Mouse (Mus musculus): ENCODE data around the gene Zpbp.

Gene Zpbp

GRCm38 (mm10) chr11:11461635-11462560 is at the start of gene Zpbp, which contains the start of gene Spata48:
Gene Zpbp (minus strand): TSS chr11:11462408.
Gene Spata48 (plus strand): TSS chr11:11462094.
- peak; percentile 91 to 92 for DNase-seq (ENCODE audit: low spot score in 2 of 2)

GRCm38 (mm10) chr11:11509413-11509812 is 47.2 kb upstream of the Zpbp start:
- no peak for DNase-seq (ENCODE audit: low spot score in 2 of 2)

- peak; percentile 76 to 79 for DNase-seq (ENCODE audit: low spot score in 2 of 2)
These were observed 44.0 kb upstream of the Zpbp start for GRCm38 (mm10) chr11:11506187-11506586.

DNA sequence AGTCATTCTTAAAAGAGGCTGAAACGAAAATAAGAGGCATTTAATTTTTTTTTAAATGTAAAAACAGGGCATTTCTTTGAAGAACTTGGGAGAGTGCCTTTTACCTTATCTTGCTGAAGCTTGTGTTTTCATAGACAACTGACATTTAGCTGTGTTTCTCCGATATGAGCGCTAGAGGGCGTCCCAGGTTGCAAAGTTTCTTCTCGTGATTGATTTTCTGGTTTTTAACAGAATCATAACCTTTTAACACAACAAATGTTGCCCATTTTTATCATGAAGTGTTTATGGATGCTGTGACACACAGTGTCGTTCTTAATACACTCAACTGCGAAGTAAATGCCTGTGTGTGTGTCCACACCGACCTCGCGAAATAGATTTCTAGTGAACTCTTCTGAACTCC is 37.7 kb upstream of the Zpbp start:
- peak; percentile 49 to 71 for DNase-seq (ENCODE audit: low spot score in 2 of 2)

DNA sequence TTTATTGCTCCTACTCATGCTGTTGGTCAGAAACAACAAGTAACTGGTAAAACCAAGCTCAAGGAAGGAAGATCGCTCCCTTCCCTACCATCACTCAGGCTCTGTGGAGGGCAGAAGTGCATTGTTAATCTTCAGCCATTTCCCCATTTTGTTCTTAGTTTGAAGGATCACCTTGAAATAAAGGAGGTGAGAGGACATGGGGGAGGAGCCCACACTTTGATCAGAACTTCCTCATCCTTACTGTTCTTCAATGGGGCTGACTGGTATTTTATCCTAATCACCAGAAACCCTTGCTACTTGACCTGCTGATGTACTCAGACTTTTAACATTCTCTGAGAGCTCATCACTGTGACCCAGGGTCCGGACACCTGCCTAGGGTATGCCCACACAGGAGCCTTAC is 33.5 kb upstream of the Zpbp start:
- no peak for DNase-seq (ENCODE audit: low spot score in 2 of 2)

- DNase-seq (ENCODE audit: low spot score in 2 of 2), result no peak
These were observed 29.8 kb upstream of the Zpbp start for GRCm38 (mm10) chr11:11492044-11492443.

GRCm38 (mm10) chr11:11484378-11484777 is 22.2 kb upstream of the Zpbp start:
- DNase-seq (ENCODE audit: low spot score in 2 of 2), result no peak

DNA sequence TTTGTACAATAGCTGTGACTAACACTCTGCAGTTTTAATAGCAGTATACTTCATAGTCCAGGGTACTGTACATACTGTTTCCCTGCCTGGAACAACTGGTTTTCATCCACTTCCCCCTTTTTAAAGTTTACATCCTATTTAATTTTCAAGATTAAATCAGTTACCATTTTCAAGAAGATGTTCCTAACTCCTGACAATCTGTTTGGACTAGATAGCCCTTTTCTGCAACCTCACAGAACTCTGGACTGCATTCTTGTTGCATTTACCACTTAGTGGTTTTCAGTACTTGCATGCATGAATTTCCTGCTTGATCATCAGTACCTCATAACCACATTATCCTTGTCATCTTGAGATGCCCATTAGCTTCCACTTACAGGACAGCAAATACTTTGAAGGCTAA is 6.7 kb upstream of the Zpbp start:
- DNase-seq (ENCODE audit: low spot score in 2 of 2), result no peak

DNA sequence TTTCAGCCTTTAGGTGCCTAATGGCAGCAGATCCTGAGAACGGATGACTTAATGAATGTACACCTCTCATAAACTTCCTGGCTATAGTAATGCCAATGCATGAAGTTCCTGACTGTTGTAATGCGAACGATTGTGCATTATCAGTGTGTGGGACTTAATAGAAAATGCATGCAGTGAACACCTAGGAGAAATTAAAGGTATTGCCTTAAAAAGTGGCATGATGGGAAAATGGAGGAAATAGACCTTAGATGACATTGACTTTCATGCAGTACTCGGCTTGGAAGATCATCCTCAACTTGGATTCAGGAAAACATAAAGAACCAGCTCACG is 318 bp upstream of the Zpbp start:
- no peak for DNase-seq (ENCODE audit: low spot score in 2 of 2)

DNA sequence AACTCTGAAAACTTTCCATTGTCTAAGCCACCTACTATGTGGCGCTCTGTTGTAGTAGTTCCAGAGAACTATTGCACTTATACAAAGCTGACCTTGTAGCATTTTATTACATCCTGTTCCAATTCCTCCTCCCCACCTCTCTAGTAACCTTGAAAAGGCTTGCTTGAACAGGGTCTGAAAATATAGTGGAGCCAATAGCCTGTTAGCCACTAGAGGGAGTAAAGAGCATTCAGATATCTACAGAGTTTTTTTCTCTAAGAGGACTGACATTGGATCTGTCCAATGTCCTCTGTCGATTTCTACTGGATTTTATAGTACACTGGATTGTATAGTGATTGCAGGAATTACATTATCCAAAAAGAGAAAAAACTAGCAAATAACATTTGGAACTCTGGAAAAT is 7.2 kb downstream of the Zpbp start:
- DNase-seq (ENCODE audit: low spot score in 2 of 2), result no peak

- DNase-seq (ENCODE audit: low spot score in 2 of 2), result no peak
These were observed 44.9 kb downstream of the Zpbp start for GRCm38 (mm10) chr11:11417356-11417755.

DNA sequence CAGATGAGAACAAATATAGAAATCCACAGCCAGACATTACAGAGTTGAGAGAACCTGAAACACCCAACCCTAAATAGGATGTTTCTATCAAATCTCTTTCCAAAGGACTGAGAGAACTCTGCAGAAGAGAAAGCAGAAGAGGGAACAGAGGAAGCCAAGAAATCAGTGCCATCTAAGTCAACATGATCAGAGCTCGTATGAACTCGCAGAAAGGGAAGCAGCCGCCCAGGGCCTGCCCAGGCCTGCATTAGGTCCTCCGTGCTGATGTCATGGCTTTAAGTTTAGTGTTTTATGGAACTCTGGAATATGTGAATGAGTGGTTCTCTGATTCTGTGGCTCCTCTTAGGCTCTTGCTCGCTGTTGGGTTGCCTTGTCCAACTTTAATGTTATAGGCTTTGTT is 48.0 kb downstream of the Zpbp start:
- DNase-seq (ENCODE audit: low spot score in 2 of 2), result no peak

GRCm38 (mm10) chr11:11394686-11395085 is 67.5 kb downstream of the Zpbp start:
- no peak for DNase-seq (ENCODE audit: low spot score in 2 of 2)

- DNase-seq (ENCODE audit: low spot score in 2 of 2), result no peak
These were observed 69.0 kb downstream of the Zpbp start for GRCm38 (mm10) chr11:11393164-11393563.

DNA sequence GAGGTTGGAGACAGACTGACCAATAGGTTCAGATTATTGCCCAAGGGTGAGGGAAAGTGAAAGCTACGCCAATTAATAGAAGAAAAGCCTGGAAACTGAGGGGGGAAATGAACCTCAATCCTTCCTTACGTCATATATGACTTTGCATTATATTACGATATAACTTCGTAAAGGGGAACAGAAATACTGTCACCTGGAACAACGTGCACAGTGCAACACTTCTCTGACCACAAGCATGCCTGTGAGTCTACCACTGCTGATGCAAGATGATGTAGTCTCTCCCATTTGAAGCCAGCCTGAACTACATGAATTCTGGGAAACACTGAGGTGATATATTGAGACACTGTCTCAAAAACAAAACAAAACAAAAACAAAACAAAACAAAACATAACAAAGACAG is 90.9 kb downstream of the Zpbp start:
- no peak for DNase-seq (ENCODE audit: low spot score in 2 of 2)

- no peak for DNase-seq (ENCODE audit: low spot score in 2 of 2)
These were observed 178.7 kb downstream of the Zpbp start for GRCm38 (mm10) chr11:11283512-11283911.

DNA sequence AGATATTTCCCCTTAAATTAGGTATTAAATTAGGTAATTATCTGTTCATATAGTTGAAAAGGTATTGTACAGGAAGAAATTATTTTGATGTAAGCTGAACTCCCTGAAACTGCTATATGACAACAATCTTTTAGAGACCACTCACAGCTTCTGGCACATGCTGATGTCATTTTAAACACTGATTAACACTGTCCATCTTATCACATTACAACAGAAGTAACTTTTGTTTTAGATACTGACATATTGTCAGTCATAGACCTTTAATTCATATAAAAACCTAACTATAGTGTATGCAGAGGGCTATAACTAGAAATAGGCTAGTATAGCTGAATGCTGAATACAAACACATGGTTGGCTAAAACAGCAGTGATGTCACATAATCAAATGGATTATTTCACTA is 182.1 kb downstream of the Zpbp start:
- no peak for DNase-seq (ENCODE audit: low spot score in 2 of 2)

DNA sequence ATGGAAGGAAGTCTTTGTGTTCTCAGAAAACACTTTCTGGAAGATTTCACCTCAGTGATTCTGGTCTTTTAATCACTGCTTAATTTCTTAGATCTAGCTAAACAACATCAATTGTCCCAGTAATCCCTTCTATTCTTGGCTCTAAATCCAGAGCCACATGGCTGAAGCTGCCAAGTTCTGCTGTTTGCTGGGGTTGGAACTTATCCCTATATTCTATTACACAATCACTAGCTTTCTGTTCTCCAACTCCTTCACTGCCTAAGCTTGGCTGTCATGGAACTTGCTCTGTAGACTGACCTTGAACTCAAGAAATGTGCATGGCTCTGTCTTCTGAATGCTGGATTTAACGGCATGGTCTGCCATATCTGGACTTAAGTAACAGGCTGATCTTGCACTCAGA is 204.9 kb downstream of the Zpbp start:
- DNase-seq (ENCODE audit: low spot score in 2 of 2), result no peak

DNA sequence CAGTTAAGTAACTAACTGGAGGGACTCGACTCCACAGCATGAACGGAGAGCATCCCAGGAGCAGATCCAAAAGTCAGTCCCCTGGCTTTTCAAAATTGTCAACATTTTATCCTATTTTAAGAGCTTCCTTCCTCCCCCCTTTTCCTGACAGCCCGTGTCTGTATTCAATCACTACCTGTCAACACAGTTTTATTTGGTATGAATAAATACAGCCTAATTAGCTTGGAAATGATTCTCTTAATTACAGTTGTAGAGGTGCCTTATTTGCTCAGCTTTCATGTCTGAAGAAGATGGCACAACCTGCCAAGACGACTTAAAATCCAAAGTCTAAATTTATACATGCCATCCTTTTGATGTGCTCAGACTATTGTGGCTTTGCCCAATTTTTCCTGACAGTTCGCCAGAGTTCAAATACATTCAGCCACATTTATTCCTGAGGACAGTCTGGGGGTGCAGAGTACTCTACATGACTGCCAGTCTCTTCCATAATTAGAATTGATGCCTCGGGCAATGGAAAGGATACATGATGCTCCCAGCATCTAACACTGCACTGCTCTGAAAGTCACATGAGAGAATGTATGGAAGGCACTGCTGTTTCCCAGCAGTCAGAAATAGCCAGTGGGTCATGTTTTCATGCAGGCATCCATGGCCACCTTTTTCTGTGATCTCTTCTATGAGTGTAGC is 219.4 kb downstream of the Zpbp start:
- no peak for DNase-seq (ENCODE audit: low spot score in 2 of 2)

DNA sequence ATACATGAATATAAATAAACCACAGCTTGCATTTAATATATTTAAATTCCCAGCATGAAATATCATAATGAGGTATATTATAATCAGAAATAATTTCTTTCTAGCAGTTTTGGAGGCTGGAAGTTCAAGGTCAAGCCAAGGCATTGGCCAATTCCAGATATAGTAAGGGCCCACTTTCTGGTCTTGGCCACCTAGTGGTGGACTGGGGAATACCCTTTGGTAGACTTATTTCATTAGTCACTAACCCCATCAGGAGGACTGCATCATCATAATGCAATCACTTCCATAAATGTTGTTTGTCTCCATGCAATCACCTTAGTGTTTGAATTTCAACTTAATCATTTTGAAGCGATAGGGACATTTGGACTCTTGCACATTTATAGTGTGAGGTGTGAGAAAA is 222.9 kb downstream of the Zpbp start:
- DNase-seq (ENCODE audit: low spot score in 2 of 2), result no peak

Measured in spleen, postnatal 36 days (tissue).